Mouse (Mus musculus) adrenal gland, postnatal 14 days (tissue): ENCODE measurements around the gene Cadps2. TPM values are rescaled to one million over a fixed set of nuclear protein-coding genes. Genes with fewer than 3 reads are reported as not detected.

Experiments used
- DNase-seq: peaks from one replicate; pipeline ENCODE4 v3.0.0; 2021; ENCODE audit warnings: mixed read lengths
- total RNA-seq: library from RNA; stranded (reverse); gene quantifications from 2 replicates; pipeline ENCODE4 v1.2.3, GENCODE M21; 2021

The Cadps2 gene
- total RNA-seq, 1 experiment from 2014 or later: 4.0 TPM

DNA sequence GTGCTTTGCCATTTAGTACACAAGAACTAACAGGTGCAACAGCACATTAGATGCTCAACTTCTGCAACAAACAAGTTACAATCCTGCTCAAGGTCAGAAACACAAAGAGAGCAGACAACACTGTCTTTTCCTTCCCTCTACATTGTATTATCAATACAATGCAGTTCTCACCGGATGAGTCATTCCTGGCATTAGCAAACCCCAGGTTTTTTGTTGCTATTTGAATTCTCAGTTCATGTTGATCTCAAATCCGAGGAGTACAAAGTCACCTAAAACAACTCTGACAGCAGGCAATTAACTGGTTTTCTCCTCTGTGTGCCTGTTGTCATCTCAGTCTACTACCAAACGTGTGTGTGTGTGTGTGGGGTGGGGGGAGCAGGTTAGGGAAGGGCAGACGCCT is 483.1 kb downstream of the Cadps2 start:
- no peak for DNase-seq

DNA sequence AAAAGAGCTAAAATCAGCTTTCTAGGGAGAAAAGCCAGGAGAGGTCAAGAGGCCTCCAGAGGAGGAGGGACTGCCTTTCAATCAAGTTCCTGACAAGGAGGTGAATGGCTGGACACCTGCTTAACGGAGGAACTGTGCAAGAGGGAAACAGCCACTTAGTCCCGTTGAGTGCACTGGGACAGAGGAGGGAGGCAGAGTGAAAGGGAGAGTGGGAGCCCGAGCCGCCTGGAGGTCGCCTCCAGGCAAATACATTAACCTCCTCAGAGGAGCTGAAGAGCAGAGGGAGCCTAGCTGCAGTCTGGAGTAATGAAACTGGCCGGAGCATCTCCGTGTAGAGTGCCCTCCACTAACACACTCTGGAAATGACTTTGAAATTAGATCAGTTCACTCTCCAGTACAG is 485.7 kb downstream of the Cadps2 start:
- no peak for DNase-seq

- no peak for DNase-seq
Observed at GRCm38 (mm10) chr6:23337411-23338063, 501.7 kb downstream of the Cadps2 start.

GRCm38 (mm10) chr6:23314945-23315344 is 524.3 kb downstream of the Cadps2 start:
- DNase-seq: no peak

DNA sequence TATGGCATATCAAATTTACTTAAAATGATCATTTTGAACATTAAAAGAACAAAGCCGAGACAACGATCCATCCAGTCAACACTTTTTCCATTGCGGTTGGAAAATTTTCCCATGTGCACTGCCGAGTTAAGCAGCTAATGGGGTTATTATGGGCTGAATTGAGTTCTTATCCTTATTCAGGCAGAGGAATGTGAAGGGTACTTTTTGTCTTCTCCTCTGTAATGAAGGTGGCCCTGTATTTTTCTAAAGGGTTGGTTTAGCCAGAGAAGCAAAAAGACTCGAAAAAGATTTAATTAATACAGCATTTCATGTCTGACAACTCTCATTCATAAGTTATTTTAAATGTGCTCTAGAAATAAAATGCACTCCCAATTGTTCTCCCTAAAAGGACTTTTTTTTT is 524.9 kb downstream of the Cadps2 start:
- no peak for DNase-seq

- DNase-seq: no peak
Observed at GRCm38 (mm10) chr6:23306046-23306445, 533.2 kb downstream of the Cadps2 start.

GRCm38 (mm10) chr6:23298596-23298995 is 540.6 kb downstream of the Cadps2 start:
- no peak for DNase-seq

GRCm38 (mm10) chr6:23294685-23295084 is 544.5 kb downstream of the Cadps2 start:
- DNase-seq: no peak

GRCm38 (mm10) chr6:23288752-23289151 is 550.5 kb downstream of the Cadps2 start:
- DNase-seq: no peak

GRCm38 (mm10) chr6:23281514-23281820 is 557.8 kb downstream of the Cadps2 start:
- DNase-seq: no peak

DNA sequence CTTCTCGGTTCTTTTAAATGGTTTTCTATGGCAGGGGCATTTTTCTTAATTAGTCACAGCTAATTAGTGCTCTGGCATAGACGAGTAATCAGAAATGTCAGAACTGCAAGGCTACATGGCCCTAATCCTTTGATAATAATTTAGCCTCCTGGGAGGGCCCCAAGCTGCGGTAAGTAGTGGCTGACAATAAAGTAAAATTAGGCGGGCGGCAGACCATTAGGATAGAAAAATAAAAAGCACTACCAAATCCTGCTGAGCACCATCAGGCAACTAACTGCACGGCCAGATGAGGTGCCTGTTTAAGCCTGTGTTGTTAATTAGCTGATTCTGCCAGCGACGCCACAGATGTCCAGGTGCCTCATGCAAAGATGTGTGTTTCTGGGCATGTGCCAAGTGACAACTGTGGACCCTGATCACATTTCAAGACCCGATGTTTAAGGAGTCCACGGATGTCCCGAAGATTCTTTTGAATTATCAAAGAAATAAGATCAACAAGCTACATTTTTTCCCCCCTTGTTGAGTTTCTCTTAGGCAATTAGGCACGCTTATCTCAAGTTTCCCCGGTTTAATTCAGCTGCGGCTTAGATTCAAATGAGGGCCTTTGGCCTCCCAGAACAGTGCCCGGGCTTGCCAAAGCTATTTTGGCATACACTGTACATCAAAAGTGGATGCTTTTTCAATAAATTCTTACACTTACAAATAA is 558.3 kb downstream of the Cadps2 start:
- DNase-seq: no peak

DNA sequence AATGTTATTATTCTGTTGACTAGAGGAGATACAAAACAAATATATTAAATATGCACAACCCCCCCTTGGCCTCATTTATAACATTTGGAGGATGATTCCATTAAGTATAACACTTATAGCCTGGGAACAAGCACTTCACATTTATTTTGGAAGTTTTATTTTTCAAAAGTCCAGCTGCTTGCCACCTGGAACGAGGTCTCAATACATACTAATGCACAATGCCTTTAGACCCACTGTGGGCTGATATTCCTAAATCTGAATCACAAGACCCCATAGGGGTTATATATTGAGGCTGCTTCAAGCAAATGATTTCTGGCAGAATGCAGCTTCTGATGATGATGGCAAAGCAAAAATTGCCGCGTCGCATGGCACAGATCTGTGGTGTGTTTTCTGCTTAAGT is 565.7 kb downstream of the Cadps2 start:
- DNase-seq: no peak

DNA sequence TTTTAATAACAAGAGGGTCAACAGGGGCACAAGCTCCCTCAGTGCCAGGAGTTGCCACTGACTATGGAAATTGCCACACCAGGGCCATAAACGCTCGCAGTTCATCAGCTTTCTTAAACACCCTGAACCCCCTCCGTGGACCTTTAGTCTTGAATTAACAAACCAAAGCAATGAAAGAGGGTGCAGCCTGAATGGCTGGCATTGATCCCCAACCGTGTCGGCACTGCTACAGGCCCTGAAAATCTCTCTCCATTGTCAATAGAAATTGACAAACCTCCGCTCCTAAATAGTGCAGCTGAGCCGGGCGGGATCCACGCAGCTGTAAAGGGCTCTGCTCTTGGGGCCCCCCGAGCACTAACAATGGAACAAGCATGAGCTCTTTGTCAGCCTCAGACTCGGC is 566.2 kb downstream of the Cadps2 start:
- DNase-seq: no peak

GRCm38 (mm10) chr6:23272542-23272941 is 566.7 kb downstream of the Cadps2 start:
- DNase-seq: no peak

DNA sequence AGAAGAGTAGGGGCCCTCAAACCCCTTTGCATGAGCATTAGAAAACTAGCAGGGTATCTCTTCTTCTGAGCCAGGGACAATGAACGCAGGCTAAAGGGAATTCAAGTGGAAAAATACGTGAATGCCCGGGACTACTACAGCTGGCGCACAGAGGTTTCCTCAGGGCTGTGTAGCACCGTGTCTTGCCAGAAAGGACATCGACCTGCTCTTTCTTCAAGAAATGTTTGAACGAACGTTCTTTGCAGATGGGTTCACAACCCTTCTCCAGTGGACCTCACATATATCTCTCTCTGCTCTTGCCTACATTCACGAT is 578.5 kb downstream of the Cadps2 start:
- no peak for DNase-seq

DNA sequence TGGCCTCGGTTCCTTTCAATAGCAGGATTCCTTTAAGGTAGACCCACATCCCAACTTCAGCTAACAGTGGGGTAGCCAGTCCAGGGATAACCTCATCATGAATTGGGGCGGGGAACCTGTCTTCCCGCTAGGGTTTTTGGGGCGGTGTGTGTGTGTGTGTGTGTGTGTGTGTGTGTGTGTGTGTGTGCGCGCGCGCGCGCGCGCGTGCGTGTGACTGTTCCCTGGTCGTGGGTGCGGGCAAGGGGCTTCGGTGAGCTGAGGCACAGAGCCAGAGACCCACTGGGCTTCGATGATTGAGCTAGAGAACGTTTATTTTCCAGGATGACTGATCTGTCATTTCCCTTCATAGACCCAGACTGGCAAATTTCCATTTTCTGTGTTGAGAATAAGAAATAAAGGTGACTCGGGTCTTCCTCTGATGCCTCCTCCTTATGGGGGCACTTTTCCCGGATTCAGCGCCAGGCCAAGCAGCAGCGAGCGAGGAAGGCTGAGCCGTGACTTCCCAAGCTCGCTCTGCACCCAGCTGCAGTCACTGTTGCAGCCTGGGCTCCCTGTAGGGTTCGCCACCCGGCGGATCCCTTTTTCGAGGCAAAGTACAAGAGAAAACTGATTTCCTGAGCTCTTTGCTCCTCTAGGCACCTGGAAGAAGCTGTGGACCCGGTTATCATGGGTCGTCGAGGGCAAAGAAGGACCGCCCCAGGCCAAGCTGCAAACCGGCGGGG is 579.0 kb downstream of the Cadps2 start:
- DNase-seq: no peak

DNA sequence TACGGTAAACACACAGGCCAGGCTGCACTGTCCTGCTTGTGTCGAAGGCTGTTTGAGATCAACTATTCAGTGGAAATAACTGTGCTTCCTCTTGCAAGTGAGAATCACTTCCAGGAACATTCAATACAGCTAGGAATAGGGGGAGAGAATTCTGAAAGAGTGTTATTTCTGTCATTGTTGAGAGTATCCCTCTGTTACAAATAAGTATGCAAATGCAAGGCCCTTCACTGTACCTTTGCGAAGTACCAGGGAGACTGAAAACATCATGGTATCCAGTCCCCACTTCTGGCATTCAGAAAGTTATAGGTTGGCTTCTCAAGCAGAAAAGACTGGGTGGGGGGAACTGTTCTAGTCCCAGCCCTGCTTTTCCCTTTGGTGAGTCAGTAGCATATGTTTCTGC is 581.2 kb downstream of the Cadps2 start:
- no peak for DNase-seq

- DNase-seq: no peak
Observed at GRCm38 (mm10) chr6:23255161-23255560, 584.1 kb downstream of the Cadps2 start.

DNA sequence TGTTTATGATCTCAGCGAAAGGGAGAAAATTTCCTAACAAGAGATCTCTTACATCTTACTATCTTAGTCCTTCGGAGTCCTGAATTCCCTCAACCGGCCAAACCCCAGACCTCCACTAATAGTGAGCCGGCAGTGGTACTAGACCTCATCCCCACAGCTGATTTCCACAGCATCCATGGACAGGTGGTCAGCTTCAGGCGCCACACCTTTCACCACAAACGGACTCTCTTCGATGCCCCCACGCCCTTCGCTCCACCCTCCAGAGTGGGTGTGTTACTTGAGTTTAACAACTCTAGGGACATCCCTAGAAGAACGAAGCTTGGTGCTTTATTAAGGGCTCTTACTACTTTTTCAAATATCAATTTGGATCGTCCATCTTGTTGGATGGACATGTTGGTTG is 584.6 kb downstream of the Cadps2 start:
- no peak for DNase-seq

DNA sequence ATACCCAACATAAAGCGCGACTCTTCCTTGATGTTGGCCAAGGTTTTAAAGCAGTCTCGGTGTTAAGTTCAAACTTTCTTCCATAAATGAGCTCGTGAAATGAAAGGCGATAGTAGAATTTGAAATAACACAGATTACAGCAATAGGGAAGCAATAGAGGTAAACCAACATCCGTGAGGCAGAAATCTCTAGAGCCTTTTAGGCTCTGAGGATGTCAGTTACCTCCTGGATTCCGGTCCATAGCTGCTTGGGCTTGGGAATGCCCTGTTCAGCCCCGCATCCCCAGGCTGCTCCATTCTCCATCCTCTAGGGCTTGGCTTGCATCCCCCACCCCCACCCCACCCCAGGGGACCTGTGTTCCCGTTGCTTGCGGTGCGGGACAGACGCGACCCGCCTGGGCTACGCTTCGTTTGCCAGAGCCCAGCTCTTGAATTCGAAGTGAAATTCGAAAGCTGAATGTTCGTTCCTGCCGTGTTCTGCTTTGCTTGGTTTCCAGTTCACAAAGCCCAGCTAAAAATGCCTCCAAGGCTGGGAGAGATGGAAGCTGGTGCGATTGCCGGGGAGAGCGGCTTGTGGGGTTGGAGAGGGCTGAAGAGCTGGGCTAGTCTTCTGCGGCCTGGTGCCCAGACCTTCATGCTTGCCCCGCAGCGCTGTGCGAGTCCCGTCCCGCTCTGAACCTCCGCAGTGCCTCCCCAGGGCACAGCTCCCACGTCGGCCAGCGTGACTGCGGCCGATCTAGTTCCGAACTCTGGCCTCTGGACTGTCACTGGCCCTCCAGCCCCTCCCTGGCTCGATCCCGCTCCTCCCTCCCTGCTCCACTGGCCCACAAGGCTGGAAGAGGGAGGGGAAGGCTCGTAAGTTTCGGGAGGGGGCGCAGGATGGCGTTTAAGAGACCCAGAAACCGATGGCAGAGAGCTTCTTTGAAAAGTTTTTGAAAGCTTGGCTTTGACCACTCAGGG is 585.6 kb downstream of the Cadps2 start:
- no peak for DNase-seq

DNA sequence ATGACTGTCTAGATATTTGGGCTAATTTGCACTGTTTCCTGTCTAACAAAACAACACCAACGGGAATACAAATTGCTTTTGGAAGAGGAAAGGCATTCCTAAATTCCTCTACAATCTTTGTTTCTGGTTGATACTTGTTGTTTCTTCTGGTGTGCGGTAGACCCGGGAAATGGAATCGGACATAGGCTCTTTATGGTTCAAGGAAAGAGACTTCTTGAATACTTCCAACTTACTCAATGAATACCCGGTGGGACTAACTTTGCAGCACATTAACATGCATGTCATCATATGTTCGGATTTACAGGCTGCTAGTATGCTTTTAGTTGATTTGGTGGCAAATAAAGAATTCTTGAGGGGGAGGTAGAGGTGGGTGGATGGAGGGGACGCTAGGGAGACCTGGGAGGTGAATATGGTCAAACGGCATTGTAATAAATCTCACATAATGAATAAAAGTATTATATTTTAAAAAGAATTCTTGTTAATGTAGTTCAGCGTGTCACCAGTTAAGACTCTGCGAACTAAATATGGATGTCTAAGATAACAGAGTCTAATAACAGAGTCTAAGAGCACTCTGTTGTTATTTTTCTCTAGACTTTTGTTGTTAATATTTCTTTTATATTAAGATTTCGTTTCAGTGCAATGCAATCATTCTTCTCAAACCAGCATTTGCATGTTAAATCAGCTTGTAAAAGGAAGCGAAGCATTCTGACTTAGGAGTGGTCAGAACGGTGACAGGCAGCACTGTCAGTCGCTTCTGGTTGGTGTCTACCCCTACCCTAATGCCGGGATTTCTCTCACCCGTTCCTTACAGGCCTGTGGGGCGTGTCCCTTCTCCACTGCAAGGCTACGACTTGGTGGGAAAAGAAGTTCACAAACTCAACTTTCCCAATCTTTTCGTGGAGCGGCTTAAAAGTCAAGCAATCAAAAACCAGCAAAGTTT is 586.8 kb downstream of the Cadps2 start:
- no peak for DNase-seq

DNA sequence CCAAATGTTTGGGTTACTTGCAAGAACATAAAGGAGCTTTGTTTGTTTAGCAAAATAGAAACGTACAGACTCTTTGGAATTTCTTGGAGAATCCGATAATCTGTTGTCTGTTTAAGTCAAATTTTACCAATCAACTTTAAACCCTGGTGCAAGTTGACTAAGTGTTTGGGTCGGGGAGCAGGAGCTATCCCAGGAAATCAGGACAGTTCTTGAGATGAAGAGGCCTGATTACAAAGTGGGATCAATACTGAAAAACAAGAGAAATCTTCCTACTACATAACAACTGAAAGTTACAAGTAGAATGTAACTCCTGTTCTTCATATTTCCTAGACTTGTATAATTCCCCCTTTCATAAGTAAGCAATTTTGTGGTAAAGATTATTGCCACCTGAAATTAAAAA is 587.8 kb downstream of the Cadps2 start:
- no peak for DNase-seq
